Mouse (Mus musculus): ENCODE data around the gene Dock10. TPM values are rescaled to one million over a fixed set of nuclear protein-coding genes. Genes with fewer than 3 reads are reported as not detected.

Gene Dock10
- total RNA-seq, 2 experiments from 2014 or later, result 21.0 to 25.6 TPM

DNA sequence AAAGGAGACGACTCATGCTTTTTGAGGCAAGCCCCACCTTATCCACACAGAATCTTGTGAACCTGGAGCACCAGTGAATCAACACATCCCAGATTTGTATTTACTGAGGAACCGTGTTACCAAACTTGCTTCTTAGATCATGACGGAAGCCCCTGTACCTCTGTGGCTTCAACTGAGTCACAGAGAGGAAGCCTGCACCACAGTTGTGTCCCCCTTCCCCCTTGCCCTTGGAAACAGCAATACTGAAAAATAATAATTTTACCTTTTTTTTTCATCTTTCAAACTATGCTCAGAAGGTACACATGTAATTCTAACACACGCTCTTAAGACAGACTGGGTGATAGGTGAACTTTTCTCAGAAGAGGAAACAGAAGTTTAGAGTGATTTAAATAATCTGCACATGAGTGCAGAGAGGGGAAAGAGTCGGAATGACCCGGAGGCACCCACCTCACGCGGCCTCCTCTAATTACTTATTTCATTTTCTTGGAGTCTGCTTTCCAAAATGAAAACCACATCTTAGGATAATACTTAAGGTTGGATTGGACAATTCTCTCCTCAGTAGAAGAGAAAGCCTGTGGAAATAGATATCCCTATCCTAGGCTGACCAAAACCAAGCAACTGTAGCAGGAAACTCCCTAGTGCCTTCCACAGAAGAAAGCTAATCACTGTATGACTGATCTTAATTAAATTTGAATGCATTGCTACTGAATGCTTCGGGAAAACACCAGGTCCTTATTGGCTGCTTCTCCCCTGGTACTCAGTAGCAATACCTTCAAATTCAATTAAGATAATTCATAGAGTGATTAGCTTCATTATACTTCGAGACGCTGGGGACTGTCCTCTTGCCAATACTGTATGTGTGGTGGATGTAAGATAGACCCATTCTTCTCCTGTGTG, 96.6 kb downstream of the Dock10 start:
- no peak for ATAC-seq (replicated peaks; ENCODE audit: low FRiP score, poor library complexity, severe bottlenecking)

- ATAC-seq (replicated peaks; ENCODE audit: low FRiP score, poor library complexity, severe bottlenecking), result no peak
These were observed 98.7 kb downstream of the Dock10 start for GRCm38 (mm10) chr1:80659465-80660245.

DNA sequence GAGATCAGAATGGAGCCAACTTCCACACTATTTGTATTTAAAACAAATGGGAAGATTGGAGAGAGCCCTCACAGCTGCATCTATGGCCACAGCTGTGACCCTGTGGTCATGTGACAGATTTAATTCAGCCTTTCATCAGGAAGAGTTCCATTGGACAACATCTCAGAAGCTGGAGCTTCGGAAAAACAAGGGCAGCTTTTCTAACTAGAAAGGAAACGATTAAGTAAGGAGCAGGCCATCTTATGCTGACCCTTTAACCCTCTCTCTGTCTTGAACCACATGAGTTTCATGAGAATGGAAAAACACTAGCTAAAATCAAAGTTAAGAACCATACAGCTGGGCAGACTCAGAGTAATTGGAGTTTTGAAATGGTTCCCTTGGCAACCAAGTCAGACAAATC, 101.9 kb downstream of the Dock10 start:
- ATAC-seq (replicated peaks; ENCODE audit: low FRiP score, poor library complexity, severe bottlenecking), result no peak

GRCm38 (mm10) chr1:80655854-80656253, 102.5 kb downstream of the Dock10 start:
- ATAC-seq (replicated peaks; ENCODE audit: low FRiP score, poor library complexity, severe bottlenecking), result no peak

- no peak for ATAC-seq (replicated peaks; ENCODE audit: low FRiP score, poor library complexity, severe bottlenecking)
These were observed 103.1 kb downstream of the Dock10 start for GRCm38 (mm10) chr1:80655195-80655594.

DNA sequence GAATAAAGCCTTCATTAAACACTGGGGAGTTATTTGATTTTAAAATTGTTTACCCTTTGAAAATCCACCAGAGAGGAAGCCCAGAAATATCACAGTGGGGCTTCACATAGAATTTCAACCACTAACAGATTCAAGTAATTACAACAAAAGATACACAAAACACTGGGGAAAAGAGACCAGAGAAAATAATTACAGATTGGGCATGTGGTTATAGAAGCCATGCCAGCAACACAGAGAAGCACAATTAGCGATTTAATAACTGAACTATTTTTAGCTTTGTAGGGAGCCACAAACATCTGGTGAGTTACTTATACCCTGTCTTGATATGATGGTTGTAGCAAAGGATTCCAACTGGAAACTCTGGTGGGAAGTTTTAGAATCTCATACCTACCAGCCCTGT, 104.2 kb downstream of the Dock10 start:
- ATAC-seq (replicated peaks; ENCODE audit: low FRiP score, poor library complexity, severe bottlenecking), result no peak

DNA sequence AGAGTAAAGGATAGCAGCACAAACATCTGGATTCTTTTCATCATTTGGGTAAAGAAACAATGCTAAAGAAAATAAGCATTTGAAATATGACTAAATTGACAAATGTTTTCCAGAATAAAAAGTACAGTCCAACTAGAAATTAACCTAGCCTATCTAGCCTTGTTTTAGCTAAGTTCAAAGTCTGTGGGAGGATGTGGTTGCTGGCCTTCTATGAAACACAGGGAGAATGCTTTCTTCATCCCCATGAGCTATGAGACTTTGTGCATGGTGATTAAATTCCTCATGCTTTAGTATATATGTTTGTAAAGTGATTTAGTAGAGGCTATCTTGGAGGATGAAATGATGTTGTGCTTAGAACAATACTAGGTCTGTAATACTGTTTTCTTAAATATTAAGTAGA, 105.5 kb downstream of the Dock10 start:
- no peak for ATAC-seq (replicated peaks; ENCODE audit: low FRiP score, poor library complexity, severe bottlenecking)

DNA sequence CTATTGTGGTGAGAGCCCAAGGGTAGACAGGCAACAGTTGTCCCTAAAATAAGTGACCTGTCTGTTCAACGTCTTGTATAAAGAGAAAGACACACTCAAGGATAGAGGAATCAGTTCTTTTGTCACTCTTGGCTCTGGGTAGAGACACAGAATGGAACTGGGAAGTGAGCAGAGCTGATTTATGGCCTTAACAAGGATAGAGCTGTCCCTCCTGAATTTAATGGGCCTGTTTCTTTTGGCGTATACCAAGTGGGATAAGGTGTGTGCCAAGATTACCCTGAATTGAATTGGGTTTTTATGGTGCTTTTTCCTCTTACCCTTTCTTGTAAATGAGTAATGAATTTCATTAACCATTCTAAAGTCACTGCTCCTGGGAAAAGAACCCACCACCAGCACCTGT, 106.2 kb downstream of the Dock10 start:
- no peak for ATAC-seq (replicated peaks; ENCODE audit: low FRiP score, poor library complexity, severe bottlenecking)

GRCm38 (mm10) chr1:80646602-80647001, 111.7 kb downstream of the Dock10 start:
- no peak for ATAC-seq (replicated peaks; ENCODE audit: low FRiP score, poor library complexity, severe bottlenecking)

DNA sequence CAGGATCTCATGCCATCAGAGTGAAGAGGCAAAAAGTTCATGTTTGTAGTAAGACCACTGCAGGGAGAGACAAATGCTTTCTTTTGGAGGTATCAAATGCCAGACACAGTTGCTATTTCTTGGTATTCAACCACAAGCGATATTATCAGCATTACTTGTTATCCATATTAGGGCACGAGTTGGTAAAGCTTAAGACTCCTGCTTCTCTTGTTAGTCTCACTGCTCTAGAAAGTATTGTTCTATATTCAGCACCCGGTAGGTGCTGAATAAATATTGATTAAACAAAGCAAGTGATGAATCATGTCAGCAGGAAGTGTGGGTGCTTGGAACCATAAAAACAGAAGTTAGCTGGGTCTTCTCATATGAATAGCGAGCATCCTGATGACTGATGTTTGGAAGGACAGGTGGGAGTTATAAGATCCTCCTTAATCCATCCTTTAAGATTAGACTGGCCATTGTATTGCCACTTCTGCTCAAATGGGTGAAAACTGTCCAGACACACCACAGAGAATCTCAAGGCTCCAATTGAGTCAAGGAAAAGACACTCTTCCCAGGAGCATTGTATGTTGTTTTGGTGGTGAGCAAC, 114.4 kb downstream of the Dock10 start:
- no peak for ATAC-seq (replicated peaks; ENCODE audit: low FRiP score, poor library complexity, severe bottlenecking)

DNA sequence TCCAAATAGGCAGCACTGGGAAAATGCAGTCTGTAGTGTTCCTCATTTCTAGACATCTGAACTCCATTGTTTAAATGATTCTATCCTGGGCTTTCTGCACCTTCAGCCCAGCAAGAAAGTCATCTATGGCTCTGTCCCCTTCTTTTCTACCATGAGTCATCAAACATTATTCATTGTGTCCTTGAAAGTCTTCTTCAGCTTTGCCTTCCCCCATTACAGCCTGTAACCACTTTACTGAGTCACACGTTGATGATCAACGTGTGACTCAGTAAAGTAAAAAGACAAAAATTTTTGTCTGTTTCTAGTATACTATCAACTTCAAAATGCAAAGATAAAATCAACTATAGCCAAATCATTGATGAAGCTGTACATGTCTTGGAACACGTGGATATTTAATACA, 116.5 kb downstream of the Dock10 start:
- ATAC-seq (replicated peaks; ENCODE audit: low FRiP score, poor library complexity, severe bottlenecking), result no peak

DNA sequence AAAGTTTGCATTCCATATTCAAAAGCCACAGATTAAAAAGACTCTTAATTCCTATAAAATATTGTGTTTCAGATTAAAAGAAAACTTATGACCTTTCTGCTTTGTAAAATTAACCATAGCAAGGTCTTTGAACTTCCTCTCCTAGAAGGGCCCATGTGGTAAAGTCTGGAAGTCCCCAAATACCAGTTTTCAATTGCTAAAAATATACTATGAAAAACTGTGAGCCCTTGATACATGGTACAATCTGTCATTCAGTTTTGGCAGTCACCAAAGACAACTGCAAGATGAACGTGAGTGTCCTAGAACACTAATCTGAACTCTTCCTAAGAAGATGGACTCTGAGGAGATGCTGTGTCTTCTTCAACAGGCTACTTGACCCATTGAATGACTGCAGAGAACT, 117.0 kb downstream of the Dock10 start:
- no peak for ATAC-seq (replicated peaks; ENCODE audit: low FRiP score, poor library complexity, severe bottlenecking)

DNA sequence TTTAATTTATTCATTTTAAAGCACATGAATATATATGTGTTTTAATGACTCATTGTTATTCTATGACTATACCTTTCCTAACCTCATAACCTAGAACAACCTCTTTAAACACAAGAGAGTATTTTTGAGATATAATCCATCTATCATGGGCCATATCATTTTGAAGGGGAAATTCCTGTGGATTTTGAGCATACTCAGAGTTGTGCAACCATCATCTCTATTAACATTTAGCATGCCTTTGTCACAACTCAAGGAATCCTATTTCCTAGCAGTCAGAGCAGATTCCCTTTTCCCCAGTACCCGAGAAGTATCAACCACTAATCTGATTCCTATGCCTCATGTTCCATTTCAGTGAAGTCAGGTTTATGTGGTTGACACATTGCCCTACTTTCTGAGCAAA, 118.8 kb downstream of the Dock10 start:
- no peak for ATAC-seq (replicated peaks; ENCODE audit: low FRiP score, poor library complexity, severe bottlenecking)

DNA sequence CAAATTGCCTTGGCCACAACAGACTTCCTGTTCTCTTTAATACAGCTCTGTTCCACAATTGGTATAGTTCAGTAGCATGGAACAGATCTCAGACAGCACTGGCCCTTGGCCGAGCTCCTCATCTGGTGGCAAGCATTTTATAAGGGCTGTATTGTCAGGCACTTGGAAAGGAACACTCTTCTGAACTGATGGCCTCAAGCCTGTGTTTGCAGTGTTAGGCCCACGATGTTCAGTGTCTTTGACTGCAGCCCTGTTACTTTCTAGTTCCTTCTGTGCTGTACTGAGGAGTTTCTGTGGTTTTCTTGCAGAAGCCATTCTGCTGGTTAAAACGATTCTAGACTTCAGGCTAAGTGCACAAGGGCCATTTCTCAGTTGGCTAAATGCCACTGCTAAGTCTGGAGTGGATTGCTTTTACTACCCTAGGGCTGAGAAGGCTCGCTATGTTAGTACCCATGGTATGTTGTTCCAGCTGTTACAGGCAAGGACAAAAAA, 121.1 kb downstream of the Dock10 start:
- no peak for ATAC-seq (replicated peaks; ENCODE audit: low FRiP score, poor library complexity, severe bottlenecking)

DNA sequence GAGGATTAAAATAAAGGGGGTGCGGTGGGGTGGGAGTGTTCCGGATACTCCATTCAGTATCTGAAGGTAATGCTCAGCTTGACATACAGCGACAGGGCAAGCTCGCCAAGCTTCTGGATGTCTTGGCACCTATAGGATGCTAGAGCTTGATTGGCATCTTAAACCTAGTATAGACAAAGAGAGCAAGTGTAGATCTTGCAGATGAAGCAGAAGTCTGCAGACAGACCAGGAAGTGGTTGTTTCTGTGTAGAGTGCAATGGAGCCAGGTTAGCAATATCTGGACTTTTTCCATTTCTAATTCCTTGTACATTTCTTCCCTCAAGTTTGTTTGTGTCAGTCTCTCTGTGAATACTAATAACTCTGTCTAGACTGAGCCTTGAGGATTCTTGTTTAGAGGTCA, 122.5 kb downstream of the Dock10 start:
- no peak for ATAC-seq (replicated peaks; ENCODE audit: low FRiP score, poor library complexity, severe bottlenecking)

- ATAC-seq (replicated peaks; ENCODE audit: low FRiP score, poor library complexity, severe bottlenecking), result no peak
These were observed 124.8 kb downstream of the Dock10 start for GRCm38 (mm10) chr1:80633536-80633935.

DNA sequence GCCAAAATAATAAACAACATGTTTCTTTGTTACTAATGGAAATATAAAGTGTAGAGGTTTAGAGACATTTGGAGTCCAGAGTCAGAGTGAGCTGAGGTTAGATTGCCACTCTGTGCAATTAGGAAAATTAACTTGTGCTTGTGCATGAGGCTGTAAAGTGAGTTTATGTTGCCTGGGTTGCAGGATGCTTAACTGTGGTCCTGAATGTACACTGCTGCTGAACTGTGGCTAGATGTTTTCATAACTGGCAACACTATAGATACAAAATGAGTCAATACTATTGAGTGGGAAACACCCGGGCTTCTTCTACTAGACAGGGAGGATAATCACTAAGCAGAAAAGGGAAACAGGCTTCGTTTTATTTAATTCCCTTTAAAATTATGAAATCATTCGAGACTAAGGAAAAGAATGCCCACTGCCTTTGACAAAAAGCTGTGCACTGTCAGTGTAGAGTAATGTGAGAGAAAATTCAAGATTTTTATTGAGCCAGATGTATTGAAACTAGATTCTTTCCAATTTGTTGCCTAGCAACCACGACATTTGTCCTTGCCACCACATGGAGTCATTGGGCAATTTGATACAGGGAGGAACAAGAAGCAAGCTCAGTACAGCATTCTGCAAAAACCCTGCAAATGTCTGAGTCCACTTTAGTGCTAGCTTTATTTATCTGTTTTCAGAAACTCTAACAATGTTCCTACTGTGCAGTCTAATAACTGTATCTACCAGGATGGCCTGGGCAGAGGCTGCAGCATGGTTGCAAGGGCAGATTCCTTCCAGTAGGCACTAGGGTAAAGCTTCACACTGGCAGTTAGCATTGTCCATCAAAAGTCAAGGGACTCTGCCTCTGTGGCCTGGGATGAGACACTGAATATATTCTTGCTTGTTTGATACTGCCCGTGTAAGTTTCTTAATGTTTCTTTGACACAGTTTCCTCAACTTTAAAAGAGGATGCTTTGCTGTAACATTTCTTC, 127.9 kb downstream of the Dock10 start:
- no peak for ATAC-seq (replicated peaks; ENCODE audit: low FRiP score, poor library complexity, severe bottlenecking)

GRCm38 (mm10) chr1:80628054-80628453, 130.3 kb downstream of the Dock10 start:
- ATAC-seq (replicated peaks; ENCODE audit: low FRiP score, poor library complexity, severe bottlenecking), result no peak

- no peak for ATAC-seq (replicated peaks; ENCODE audit: low FRiP score, poor library complexity, severe bottlenecking)
These were observed 131.5 kb downstream of the Dock10 start for GRCm38 (mm10) chr1:80626800-80627199.
